In genomic region chr19:5461411-5461810, GRCm38 (mm10) we compare ENCODE assay signal across 10 mouse cellular contexts. TPM values are rescaled to one million over a fixed set of nuclear protein-coding genes. Genes with fewer than 3 reads are reported as not detected.
A peak's percentile ranks its signal among the peaks of the same experiment; 100 is the strongest.
DNase-seq lines count a peak whose midpoint lies in the region; ATAC-seq lines count a peak whose summit lies in the region.
"Had no signal": no experiment of that assay in that cellular context is flagged by ENCODE, and none has a peak within 500 bp of the region (broad histone marks: within the 10 kb centered on the region; RNA-seq: fewer than 3 reads in every experiment).

No protein-coding gene starts in this region.

- 0 out of 2 replicates have a peak, but pooled peaks cover 2% of the 10 kb centered on the region for H3K27me3 ChIP-seq in liver, embryonic 13.5 days

- no peak for ATAC-seq in liver, embryonic 13.5 days (ENCODE audit: low read depth)

- H3K36me3 ChIP-seq in liver, embryonic 13.5 days = peaks cover 41% of the 10 kb centered on the region

- no peaks in the 10 kb centered on the region for H3K9me3 ChIP-seq in liver, embryonic 13.5 days (replicated peaks)

- H3K27ac ChIP-seq in liver, embryonic 13.5 days = no peak overlapping the region

- WGBS in liver, embryonic 13.5 days (ENCODE audit: insufficient replicate concordance) = 79% methylated on average over 6 of the region's 6 CpGs

- H3K4me2 ChIP-seq in liver, embryonic 13.5 days = peak overlapping the region; percentile 88

- peak overlapping the region; percentile 75 for H3K4me3 ChIP-seq in liver, embryonic 13.5 days (replicated peaks)

- intact Hi-C loops in heart, postnatal 36 days (cut with DNase I) = no loop called here

- peak overlapping the region; percentile 82 for H3K9ac ChIP-seq in liver, embryonic 13.5 days

- peak; percentile 93 for DNase-seq in heart, adult 11 months
- DNase-seq in heart, postnatal 36 days = no peak
- DNase-seq in thymus, postnatal 4 days = peak; percentile 9
- no peak for DNase-seq in thymus, postnatal 36 days
- no peak for DNase-seq in liver, embryonic 13.5 days
- no peak for DNase-seq in Muller cell, postnatal 12 days (ENCODE audit: inconsistent ontology term)
- no peak for DNase-seq in retina, embryonic 14.5 days (ENCODE audit: low spot score)
- DNase-seq in adrenal gland, postnatal 10 days = no peak
- DNase-seq: kidney, postnatal 14 days had no signal

- peaks cover 47% of the 10 kb centered on the region for H3K4me1 ChIP-seq in liver, embryonic 13.5 days (replicated peaks)

RNA-seq across cellular contexts. Expression of gene Fibp, which starts 1.0 kb away (rescaled TPM):
- total RNA-seq in heart, postnatal 36 days (2021) = 10 to 100 TPM; 50.3 to 50.5 TPM
- polyA plus RNA-seq in liver, embryonic 13.5 days (2015; fragmentation: Nextera tagmentation; extraction: Ambion mirVana) = 34.0 and 34.7 TPM in 2 replicates
- total RNA-seq in adrenal gland, postnatal 10 days (2021) = 10 to 100 TPM; 74.9 to 99.3 TPM

RNA-seq across cellular contexts. Expression of gene Ccdc85b, which starts 3.7 kb away (rescaled TPM):
- total RNA-seq in heart, postnatal 36 days (2021) = 10 to 100 TPM in 1 of 2 experiments, 1 to 10 TPM in 1; 9.5 to 11.0 TPM
- polyA plus RNA-seq in liver, embryonic 13.5 days (2015; fragmentation: Nextera tagmentation; extraction: Ambion mirVana) = 2.0 and 2.1 TPM in 2 replicates
- total RNA-seq in adrenal gland, postnatal 10 days (2021) = 10 to 100 TPM in 1 of 2 experiments, 1 to 10 TPM in 1; 9.4 to 11.5 TPM

RNA-seq across cellular contexts. Expression of gene Ctsw, which starts 6.9 kb away (rescaled TPM):
- total RNA-seq in heart, postnatal 36 days (2021) = under 1 TPM in 1 of 2 experiments, not detected in 1; 0.43 TPM
- polyA plus RNA-seq in liver, embryonic 13.5 days (2015; fragmentation: Nextera tagmentation; extraction: Ambion mirVana) = 0.35 and 0.53 TPM in 2 replicates
- 1 to 10 TPM; 1.4 to 1.8 TPM for total RNA-seq in adrenal gland, postnatal 10 days (2021)

RNA-seq across cellular contexts. Expression of gene Efemp2, which starts 12.3 kb away (rescaled TPM):
- 1 to 10 TPM; 9.0 to 9.8 TPM for total RNA-seq in heart, postnatal 36 days (2021)
- 20.4 and 21.4 TPM in 2 replicates for polyA plus RNA-seq in liver, embryonic 13.5 days (2015; fragmentation: Nextera tagmentation; extraction: Ambion mirVana)
- total RNA-seq in adrenal gland, postnatal 10 days (2021) = 10 to 100 TPM; 48.8 to 50.9 TPM

RNA-seq across cellular contexts. Expression of gene Fosl1, which starts 14.1 kb away (rescaled TPM):
- not detected for total RNA-seq in heart, postnatal 36 days (2021)
- not detected in 2 replicates for polyA plus RNA-seq in liver, embryonic 13.5 days (2015; fragmentation: Nextera tagmentation; extraction: Ambion mirVana)
- total RNA-seq in adrenal gland, postnatal 10 days (2021) = under 1 TPM in 1 of 2 experiments, not detected in 1; 0.18 TPM
- polyA plus RNA-seq: brain, embryonic 14.5 days had no signal

Comparison
In these comparisons a context has a peak if more than half of its experiments do, and no peak if none do; other contexts are left out.
1. DNase-seq: peak in heart, adult 11 months (single experiment) and thymus, postnatal 4 days (single experiment); none in heart, postnatal 36 days (0 of 2), thymus, postnatal 36 days (0 of 2), liver, embryonic 13.5 days (single experiment), Muller cell, postnatal 12 days (single experiment), retina, embryonic 14.5 days (single experiment) and adrenal gland, postnatal 10 days (single experiment).